Mouse (Mus musculus) embryonic facial prominence, embryonic 11.5 days (tissue): ENCODE results near the gene Rsrp1. TPM values are rescaled to one million over a fixed set of nuclear protein-coding genes. Genes with fewer than 3 reads are reported as not detected.

Source experiments
- ATAC-seq: fragments of 200-750 bp; cut with Nextera tagmentation; replicated peaks from 2 replicates; pipeline ENCODE4 v1.8.0; 2017; ENCODE audit warnings: low read depth; ENCODE audit not compliant: insufficient number of reproducible peaks, low FRiP score, low TSS enrichment
- DNase-seq: peaks from one replicate; pipeline ENCODE4 v3.0.0-alpha.2; 2015; ENCODE audit warnings: low spot score
- H3K27ac ChIP-seq: fragments of 300-500 bp; sonication (generic); replicated peaks from 2 replicates; pipeline ENCODE4 v1.5.1; 2014; ENCODE audit warnings: mild to moderate bottlenecking, low read depth, low read length, control low read depth
- H3K27me3 ChIP-seq: fragments of 300-500 bp; sonication (generic); 2 replicates; pipeline ENCODE4 v1.6.1; 2014; ENCODE audit warnings: mild to moderate bottlenecking, low read length, moderate library complexity, mixed read lengths; ENCODE audit not compliant: control insufficient read depth, insufficient read depth
- H3K36me3 ChIP-seq: fragments of 300-500 bp; sonication (generic); replicated peaks from 2 replicates; pipeline ENCODE4 v1.6.1; 2014; ENCODE audit warnings: low read depth, mild to moderate bottlenecking, low read length, moderate library complexity, mixed read lengths; ENCODE audit not compliant: control insufficient read depth, insufficient read depth
- H3K4me1 ChIP-seq: fragments of 300-500 bp; sonication (generic); 2 replicates; pipeline ENCODE4 v1.6.1; 2014; ENCODE audit warnings: low read length, mixed read lengths; ENCODE audit not compliant: control insufficient read depth, insufficient read depth
- H3K4me2 ChIP-seq: fragments of 300-500 bp; sonication (generic); 2 replicates; pipeline ENCODE4 v1.6.1; 2014; ENCODE audit warnings: low read depth, mild to moderate bottlenecking, control low read depth, low read length, moderate library complexity
- H3K4me3 ChIP-seq: fragments of 300-500 bp; sonication (generic); 2 replicates; pipeline ENCODE4 v1.5.1; 2014; ENCODE audit warnings: low read depth, low read length, control low read depth
- H3K9ac ChIP-seq: fragments of 300-500 bp; sonication (generic); replicated peaks from 2 replicates; pipeline ENCODE4 v1.6.1; 2014; ENCODE audit warnings: mild to moderate bottlenecking, control low read depth, low read length
- H3K9me3 ChIP-seq: fragments of 300-500 bp; sonication (generic); replicated peaks from 2 replicates; pipeline ENCODE4 v1.6.1; 2016; ENCODE audit warnings: mild to moderate bottlenecking, low read length, inconsistent platforms, mixed read lengths; ENCODE audit not compliant: control insufficient read depth
- WGBS: fragments of 180-500 bp; shearing (Covaris S2); extraction: QIAGEN DNeasy Blood & Tissue Kit; methylation state at CpG from one replicate; pipeline ENCODE4 v1.1.7; 2014; 5-methylcytosine and 5-hydroxymethylcytosine counted together
- polyA plus RNA-seq: library from polyadenylated mRNA; unstranded; fragments of >200 nt; fragmentation: Nextera tagmentation; extraction: Ambion mirVana; gene quantifications from 2 replicates; pipeline ENCODE4 v1.2.1, GENCODE M21; 2014

Gene Rsrp1
- polyA plus RNA-seq, 1 experiment from 2014 or later, result 368 TPM

DNA sequence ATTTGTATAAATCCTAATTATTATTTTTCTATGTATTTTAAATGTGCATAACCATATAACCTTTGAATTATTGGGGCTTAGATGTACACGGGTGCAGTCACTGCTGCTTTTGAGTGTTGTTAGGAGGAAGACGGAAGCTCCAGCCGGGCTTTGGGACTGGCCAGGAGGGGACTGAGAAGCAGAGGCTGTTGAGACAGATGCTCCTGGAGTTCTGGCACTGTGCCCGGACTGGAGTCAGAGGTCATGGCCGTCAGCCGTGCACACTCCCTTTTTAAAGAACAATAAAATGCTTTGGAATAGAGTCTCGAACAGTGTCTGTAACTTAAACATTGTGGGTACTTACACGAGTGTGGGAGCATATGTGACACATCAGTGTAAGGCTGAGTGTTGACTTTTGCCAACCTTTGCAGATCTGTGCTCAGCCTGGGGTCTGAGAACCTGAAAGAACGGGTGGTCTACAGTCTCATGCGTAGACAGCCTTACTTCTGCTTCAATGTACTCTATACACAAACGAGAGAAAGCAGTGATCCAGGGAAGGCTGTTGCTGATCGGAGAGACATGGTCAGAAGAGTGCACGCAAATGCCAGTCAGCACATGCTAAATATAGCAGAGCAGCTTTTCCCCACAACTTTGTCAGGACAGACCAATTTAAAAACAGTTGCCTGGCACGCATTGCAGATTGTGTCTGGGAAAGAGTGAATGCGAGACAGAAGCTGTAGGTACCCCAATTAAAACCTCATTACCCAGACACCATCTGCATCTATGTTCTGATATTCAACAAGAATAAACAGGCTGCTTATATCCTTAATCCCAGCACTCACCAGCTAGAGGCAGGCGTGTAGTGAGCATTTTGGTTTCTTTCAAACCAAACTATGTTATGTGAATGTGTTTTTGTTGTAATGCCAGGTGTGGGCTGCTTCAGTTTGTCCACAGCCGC is 14.1 kb downstream of the Rsrp1 start:
- H3K4me2 ChIP-seq, result no peak overlapping the region
- H3K9ac ChIP-seq, result no peak overlapping the region
- no peak for ATAC-seq
- H3K27me3 ChIP-seq, result no peaks in the 10 kb centered on the region; the same call in 1 of the 2 replicates
- peaks cover 5% of the 10 kb centered on the region; the same call in 1 of the 2 replicates for H3K36me3 ChIP-seq
- no peak overlapping the region for H3K27ac ChIP-seq
- no peak for DNase-seq
- no peaks in the 10 kb centered on the region for H3K9me3 ChIP-seq
- no peak overlapping the region for H3K4me3 ChIP-seq
- no peaks in the 10 kb centered on the region for H3K4me1 ChIP-seq
- WGBS, result 77% methylated on average over 17 of the region's 17 CpGs

DNA sequence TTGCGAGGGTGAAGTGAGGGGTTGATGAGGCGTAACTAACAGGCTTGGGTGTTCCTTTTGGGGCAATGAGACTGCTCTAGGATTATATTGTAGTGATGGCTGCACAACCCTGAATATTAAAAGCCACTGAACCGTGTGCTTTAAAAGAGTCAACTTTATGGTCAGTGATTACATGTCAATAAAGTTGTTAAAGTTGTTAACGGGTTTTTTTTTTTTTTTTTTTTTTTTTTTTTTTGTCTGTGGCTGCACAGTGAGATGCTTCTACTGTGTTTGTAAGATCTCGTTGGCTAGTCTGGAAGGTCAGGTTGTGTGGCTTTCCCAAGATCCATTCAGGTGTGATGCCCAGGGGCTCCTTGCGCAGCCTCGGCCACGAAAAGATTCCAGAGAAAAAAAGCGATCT is 16.5 kb downstream of the Rsrp1 start:
- DNase-seq (no peak), ATAC-seq (no peak)
- Histone ChIP-seq H3K9ac (no peak overlapping the region), H3K4me2 (no peak overlapping the region), H3K27ac (no peak overlapping the region), H3K4me3 (no peak overlapping the region), H3K4me1 (no peaks in the 10 kb centered on the region), H3K9me3 (no peaks in the 10 kb centered on the region), H3K27me3 (no peaks in the 10 kb centered on the region; the same call in 1 of the 2 replicates), H3K36me3 (peaks cover 2% of the 10 kb centered on the region; the same call in 1 of the 2 replicates)
- 68% methylated on average over 9 of the region's 9 CpGs for WGBS

DNA sequence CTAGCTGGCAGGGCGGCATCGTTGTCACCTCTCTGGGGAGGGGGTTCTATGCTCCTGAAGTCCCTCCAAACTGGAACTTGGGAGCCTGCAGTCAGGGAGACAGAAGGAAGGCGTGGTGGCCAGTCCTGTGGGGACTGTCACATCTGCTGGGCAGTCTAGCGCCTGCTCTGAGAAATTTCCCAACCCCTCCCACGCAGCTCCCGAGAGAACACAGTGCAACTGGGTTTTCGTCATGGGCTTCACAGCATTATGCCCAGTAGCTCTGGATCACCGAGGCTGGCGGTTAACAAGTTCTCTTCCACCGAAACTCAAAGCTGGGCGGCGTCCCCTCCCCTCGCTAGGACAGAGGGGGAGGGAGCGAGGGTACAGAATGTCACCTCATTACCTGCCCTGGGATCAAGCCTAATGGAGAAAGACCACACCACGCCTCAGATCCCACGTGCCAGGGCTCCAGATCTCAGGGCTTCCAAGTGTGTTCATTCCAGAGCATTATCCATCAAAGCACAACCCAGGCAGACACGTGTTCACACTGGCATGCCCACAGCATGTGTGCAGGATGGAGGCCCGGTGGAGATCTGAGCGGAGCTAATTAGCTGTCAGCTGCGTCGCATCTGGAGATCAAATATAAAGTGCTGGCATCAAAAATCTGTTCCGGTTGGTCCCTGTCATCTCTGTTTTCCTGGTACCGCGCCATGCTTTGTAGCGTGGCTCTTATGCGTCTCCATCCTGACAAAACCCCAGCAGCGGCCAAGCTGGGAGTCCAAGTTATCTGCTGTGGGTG is 20.6 kb downstream of the Rsrp1 start:
- Histone ChIP-seq H3K27me3 (no peaks in the 10 kb centered on the region; the same call in 1 of the 2 replicates), H3K9ac (no peak overlapping the region), H3K36me3 (no peaks in the 10 kb centered on the region), H3K27ac (no peak overlapping the region), H3K4me3 (no peak overlapping the region), H3K4me1 (no peaks in the 10 kb centered on the region), H3K4me2 (no peak overlapping the region), H3K9me3 (no peaks in the 10 kb centered on the region)
- DNase-seq, result no peak
- ATAC-seq, result no peak
- WGBS, result 48% methylated on average over 27 of the region's 27 CpGs

DNA sequence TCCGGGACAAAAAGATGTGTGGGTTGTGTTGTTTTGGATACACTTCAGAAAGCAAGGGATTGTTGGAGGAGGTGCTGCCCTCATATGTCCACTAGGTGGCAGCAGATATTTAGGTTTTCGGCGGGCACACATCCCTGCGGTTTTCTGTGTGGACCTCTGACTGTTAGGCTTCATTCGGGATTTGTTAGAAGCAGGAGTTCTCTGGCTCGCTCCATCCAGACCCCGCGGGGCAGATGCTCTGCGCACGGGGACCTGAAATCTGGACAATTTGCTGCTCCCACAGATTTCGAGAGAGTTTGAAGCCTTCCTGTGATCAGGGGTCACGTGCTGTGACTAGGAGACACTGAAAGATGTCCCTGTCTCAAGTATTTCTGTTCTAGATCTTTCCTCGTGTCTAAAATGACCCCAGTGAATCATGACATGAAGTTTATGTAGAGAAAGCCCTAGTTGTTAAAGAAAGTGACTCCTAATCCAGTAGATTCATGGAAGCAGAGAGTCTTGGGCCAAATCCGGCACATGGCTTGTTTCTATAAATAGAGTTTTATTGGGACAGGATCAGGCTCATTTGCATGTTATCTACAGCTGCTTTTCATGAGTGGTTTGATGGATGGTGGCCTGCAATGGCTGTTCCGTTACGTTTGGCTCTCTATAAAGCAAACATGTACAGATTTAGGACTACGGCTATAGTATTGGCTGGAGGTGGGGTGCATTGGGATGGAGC is 22.8 kb downstream of the Rsrp1 start:
- H3K36me3 ChIP-seq, result no peaks in the 10 kb centered on the region
- H3K9ac ChIP-seq, result no peak overlapping the region
- H3K27me3 ChIP-seq, result no peaks in the 10 kb centered on the region; the same call in 1 of the 2 replicates
- 18% methylated on average over 17 of the region's 17 CpGs for WGBS
- no peaks in the 10 kb centered on the region for H3K4me1 ChIP-seq
- H3K4me3 ChIP-seq, result no peak overlapping the region
- H3K4me2 ChIP-seq, result no peak overlapping the region
- no peaks in the 10 kb centered on the region for H3K9me3 ChIP-seq
- ATAC-seq (no peak), DNase-seq (peak; percentile 89)
- H3K27ac ChIP-seq, result no peak overlapping the region

DNA sequence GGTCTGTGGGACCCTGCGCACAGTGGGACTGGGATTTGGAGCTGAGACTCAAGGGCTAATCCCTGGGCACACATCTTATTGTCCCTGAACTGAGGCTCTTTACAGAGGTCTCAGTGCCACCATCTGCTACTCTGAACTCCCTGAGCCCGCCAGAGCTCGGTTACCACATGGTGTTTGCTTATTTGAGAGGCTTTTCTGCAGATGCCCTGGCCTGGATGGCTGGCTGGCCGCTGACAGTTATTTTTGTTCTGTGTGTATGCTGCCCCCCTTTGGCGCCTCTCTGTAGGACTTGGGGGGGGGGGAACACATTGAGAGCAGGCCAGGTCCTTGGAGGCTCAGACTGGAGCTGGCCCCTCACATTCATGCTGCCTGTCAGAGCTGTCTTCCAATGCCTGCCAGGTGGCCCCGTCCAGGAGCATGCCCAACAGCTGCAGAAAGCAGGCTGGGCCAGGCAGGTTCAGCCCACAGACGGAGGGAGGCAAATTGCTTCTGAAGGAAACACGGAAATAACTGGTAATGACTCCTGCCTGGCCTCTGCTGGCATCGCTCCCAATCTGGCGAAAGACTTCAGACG is 27.2 kb downstream of the Rsrp1 start:
- H3K4me3 ChIP-seq, result no peak overlapping the region
- no peaks in the 10 kb centered on the region for H3K36me3 ChIP-seq
- no peaks in the 10 kb centered on the region; the same call in 1 of the 2 replicates for H3K27me3 ChIP-seq
- H3K4me2 ChIP-seq, result no peak overlapping the region
- H3K9ac ChIP-seq, result no peak overlapping the region
- H3K9me3 ChIP-seq, result no peaks in the 10 kb centered on the region
- ATAC-seq (peak; percentile 82; the same call in 1 of the 2 replicates), DNase-seq (peak; percentile 79)
- no peak overlapping the region for H3K27ac ChIP-seq
- no peaks in the 10 kb centered on the region for H3K4me1 ChIP-seq
- WGBS, result 19% methylated on average over 11 of the region's 11 CpGs

DNA sequence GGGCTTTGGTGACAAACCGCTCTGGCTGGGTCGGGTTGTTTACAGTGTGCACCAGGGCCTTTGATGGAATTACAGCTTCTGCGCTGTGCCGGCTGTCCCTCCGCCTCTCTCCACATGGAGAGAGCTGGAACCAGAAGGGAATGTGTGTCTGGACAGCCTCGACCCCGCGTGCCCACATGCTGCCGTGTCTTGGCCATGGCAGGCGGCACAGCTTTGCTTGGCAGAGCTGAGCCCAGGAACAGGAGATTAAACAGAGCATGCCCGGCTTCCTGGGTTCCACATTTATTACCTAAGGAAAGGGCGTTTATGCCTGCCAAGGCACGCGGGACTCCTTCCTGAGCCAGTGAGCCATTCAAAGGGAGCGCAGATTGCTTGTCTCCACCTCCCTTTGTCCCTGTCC is 31.1 kb downstream of the Rsrp1 start:
- no peak overlapping the region; the same call in 1 of the 2 replicates for H3K9ac ChIP-seq
- no peak for DNase-seq
- H3K4me1 ChIP-seq, result no peaks in the 10 kb centered on the region
- no peak overlapping the region for H3K4me3 ChIP-seq
- H3K4me2 ChIP-seq, result no peak overlapping the region
- no peaks in the 10 kb centered on the region for H3K36me3 ChIP-seq
- 26% methylated on average over 15 of the region's 15 CpGs for WGBS
- H3K27ac ChIP-seq, result no peak overlapping the region; the same call in 1 of the 2 replicates
- no peaks in the 10 kb centered on the region for H3K9me3 ChIP-seq
- ATAC-seq, result no peak
- H3K27me3 ChIP-seq, result no peaks in the 10 kb centered on the region; the same call in 1 of the 2 replicates

DNA sequence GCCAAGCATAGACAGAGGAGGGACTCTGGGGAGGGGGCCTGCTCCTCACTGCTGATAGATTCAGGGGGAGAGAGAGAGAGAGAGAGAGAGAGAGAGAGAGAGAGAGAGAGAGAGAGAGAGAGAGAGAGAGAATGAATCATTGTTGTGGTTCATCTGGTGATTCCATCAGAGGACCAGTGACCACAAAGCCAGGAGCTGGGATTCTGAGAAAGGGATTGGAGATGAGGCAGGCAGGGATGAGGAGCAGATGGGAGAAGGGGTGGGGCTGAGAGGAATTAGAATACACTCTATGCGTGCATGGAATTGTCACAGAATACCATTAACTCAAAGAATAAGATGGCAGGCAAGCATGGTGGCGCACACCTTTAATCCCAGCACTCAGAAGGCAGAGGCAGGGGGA is 31.8 kb downstream of the Rsrp1 start:
- Histone ChIP-seq H3K4me2 (no peak overlapping the region), H3K4me1 (no peaks in the 10 kb centered on the region), H3K36me3 (no peaks in the 10 kb centered on the region), H3K27ac (no peak overlapping the region), H3K9ac (no peak overlapping the region), H3K4me3 (no peak overlapping the region), H3K9me3 (no peaks in the 10 kb centered on the region), H3K27me3 (no peaks in the 10 kb centered on the region; the same call in 1 of the 2 replicates)
- ATAC-seq (no peak), DNase-seq (no peak)
- 97% methylated on average over 2 of the region's 2 CpGs for WGBS
